Mouse (Mus musculus): Measurements from ENCODE around the gene Gm527. TPM values are rescaled to one million over a fixed set of nuclear protein-coding genes. Genes with fewer than 3 reads are reported as not detected.

The Gm527 gene
- polyA plus RNA-seq (2012; fragmentation: generic; extraction: Trizol) = 1.8 TPM

GRCm38 (mm10) chr12:64917578-64918471 is at the start of gene Gm527:
TSS of gene Gm527 (plus strand) at chr12:64917906.
- Histone ChIP-seq H3K4me2 (ENCODE audit: low read depth) (peak within 1 kb of the TSS; percentile 70), H3K27me3 (ENCODE audit: control insufficient read depth, insufficient read depth, insufficient read length) (no peaks in the 10 kb centered on the region), H3K4me3 (peak within 1 kb of the TSS; percentile 35), H3K36me3 (ENCODE audit: control insufficient read depth, insufficient read depth) (peaks cover 5% of the 10 kb centered on the region), H3ac (ENCODE audit: control insufficient read depth, insufficient read length) (peak within 1 kb of the TSS; percentile 87), H3K79me2 (ENCODE audit: control insufficient read depth, insufficient read depth) (no peaks in the 10 kb centered on the region)
- TF ChIP-seq USF1 (IDR thresholded peaks at IDR 0.05; ENCODE audit: low read depth) = no peak
- peak; percentile 73 for TF ChIP-seq POLR2A (IDR thresholded peaks at IDR 0.05; ENCODE audit: insufficient read length, low read depth)
- no peak for TF ChIP-seq REST (IDR thresholded peaks at IDR 0.05; ENCODE audit: insufficient read depth, insufficient read length)
- peak; percentile 14 for TF ChIP-seq POLR2AphosphoS2 (IDR thresholded peaks at IDR 0.05; ENCODE audit: insufficient read length, low read depth)
- TF ChIP-seq MYOG (IDR thresholded peaks at IDR 0.05; ENCODE audit: control insufficient read depth in 1 of 3, insufficient read depth in 1 of 3, insufficient read length in 2 of 3, low read depth in 2 of 3) = peak; percentile 30 to 66 (median 51)
- TF ChIP-seq MYOD1 (IDR thresholded peaks at IDR 0.05; ENCODE audit: control insufficient read depth in 1 of 3, insufficient read length in 2 of 3, low read depth in 2 of 3) = peak in 2 of 3 experiments; percentile 41 to 58
- TF ChIP-seq TCF3 (IDR thresholded peaks at IDR 0.05; ENCODE audit: insufficient read length, low read depth) = no peak
- no peak for TF ChIP-seq TCF12 (IDR thresholded peaks at IDR 0.05; ENCODE audit: insufficient read depth, poor library complexity, severe bottlenecking)

DNA sequence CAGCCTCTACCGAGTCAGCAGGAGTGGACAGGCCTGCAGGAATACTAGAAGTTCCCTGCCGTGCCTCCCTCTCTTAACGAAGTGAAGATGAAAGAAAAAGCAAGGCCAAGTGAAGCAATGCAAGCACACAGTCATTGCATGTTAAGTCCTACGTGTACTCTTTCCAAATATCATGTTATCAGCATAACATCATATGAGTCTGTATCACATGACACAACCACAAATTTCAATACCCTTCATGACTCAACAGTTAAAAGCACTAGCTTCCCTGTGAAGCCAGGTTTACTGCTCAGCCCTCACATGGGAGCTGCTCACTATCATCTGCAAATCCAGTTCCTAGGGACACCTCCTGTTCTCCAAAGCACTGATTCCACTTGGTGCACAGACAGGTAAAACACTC is 46.6 kb upstream of the Gm527 start:
- Histone ChIP-seq H3K79me2 (ENCODE audit: control insufficient read depth, insufficient read depth) (no peaks in the 10 kb centered on the region), H3ac (ENCODE audit: control insufficient read depth, insufficient read length) (no peak overlapping the region), H3K36me3 (ENCODE audit: control insufficient read depth, insufficient read depth) (no peaks in the 10 kb centered on the region), H3K4me3 (no peak overlapping the region), H3K27me3 (ENCODE audit: control insufficient read depth, insufficient read depth, insufficient read length) (no peaks in the 10 kb centered on the region), H3K4me2 (ENCODE audit: low read depth) (no peak overlapping the region)
- no peak for TF ChIP-seq TCF12 (IDR thresholded peaks at IDR 0.05; ENCODE audit: insufficient read depth, poor library complexity, severe bottlenecking)

DNA sequence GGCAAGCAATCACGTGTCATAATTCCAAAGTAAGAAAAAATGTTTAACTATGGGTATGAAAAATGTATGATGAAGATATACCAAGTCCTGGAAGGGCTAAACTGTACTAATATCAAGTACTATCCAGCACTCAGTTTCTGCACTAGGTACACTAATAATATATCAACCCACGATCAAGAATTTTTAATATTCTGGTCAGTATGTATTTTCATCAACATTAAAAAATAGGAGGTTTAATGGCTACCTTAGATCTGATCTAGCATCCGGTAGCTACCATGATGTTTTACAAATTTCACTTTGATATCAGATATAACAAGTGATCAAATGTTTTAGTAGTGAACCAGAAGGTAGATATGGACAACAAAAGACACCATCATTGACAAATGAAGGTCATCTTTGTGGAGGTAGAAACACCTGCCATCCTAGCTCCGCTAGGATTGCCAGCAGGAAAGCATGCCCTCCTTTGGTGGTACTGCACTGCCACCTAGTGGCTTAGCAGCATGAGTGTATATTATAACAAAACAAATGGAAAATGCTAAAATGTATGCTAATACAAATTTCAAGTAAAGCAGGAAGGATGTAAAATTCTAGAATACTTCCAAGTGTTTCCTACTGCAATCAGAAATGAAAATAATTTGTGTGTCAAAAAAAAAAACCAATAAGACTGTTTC is 20.5 kb upstream of the Gm527 start:
- H3ac ChIP-seq (ENCODE audit: control insufficient read depth, insufficient read length) = no peak overlapping the region
- no peaks in the 10 kb centered on the region for H3K79me2 ChIP-seq (ENCODE audit: control insufficient read depth, insufficient read depth)
- no peaks in the 10 kb centered on the region for H3K36me3 ChIP-seq (ENCODE audit: control insufficient read depth, insufficient read depth)
- H3K4me3 ChIP-seq = no peak overlapping the region
- no peaks in the 10 kb centered on the region for H3K27me3 ChIP-seq (ENCODE audit: control insufficient read depth, insufficient read depth, insufficient read length)
- TF ChIP-seq REST (IDR thresholded peaks at IDR 0.05; ENCODE audit: insufficient read depth, insufficient read length) = no peak
- no peak for TF ChIP-seq MAX (IDR thresholded peaks at IDR 0.05; ENCODE audit: low read depth)
- no peak for TF ChIP-seq TCF3 (IDR thresholded peaks at IDR 0.05; ENCODE audit: insufficient read length, low read depth)
- TF ChIP-seq E2F4 (IDR thresholded peaks at IDR 0.05; ENCODE audit: insufficient read depth) = no peak
- H3K4me2 ChIP-seq (ENCODE audit: low read depth) = no peak overlapping the region

DNA sequence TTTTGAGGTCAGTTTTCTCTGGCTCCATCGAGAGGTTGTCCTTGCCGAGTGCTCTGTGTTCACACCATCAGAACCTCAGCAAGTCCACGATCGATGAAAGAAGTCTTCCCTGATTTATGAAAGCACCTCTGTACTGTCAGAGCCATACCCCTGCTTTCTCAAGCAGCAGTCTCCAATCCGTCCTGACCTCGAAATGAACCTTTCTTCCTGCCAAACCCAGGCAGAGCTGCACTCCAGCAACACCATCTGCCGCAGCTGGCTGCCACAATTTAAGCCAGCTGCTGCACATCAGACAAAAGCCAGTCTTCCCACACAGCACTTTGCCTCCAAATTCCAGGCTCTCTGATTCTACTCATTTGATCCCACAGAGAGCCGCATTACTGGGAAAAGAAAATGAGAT is 15.2 kb upstream of the Gm527 start:
- no peak for TF ChIP-seq POLR2AphosphoS2 (IDR thresholded peaks at IDR 0.05; ENCODE audit: insufficient read length, low read depth)
- TF ChIP-seq MYOD1 (IDR thresholded peaks at IDR 0.05; ENCODE audit: control insufficient read depth in 1 of 3, insufficient read length in 2 of 3, low read depth in 2 of 3) = peak in 1 of 3 experiments; percentile 73
- no peaks in the 10 kb centered on the region for H3K27me3 ChIP-seq (ENCODE audit: control insufficient read depth, insufficient read depth, insufficient read length)
- H3K79me2 ChIP-seq (ENCODE audit: control insufficient read depth, insufficient read depth) = no peaks in the 10 kb centered on the region
- peak overlapping the region; percentile 51 for H3K4me2 ChIP-seq (ENCODE audit: low read depth)
- H3ac ChIP-seq (ENCODE audit: control insufficient read depth, insufficient read length) = no peak overlapping the region
- H3K36me3 ChIP-seq (ENCODE audit: control insufficient read depth, insufficient read depth) = no peaks in the 10 kb centered on the region
- H3K4me3 ChIP-seq = no peak overlapping the region

- Histone ChIP-seq H3K27me3 (ENCODE audit: control insufficient read depth, insufficient read depth, insufficient read length) (no peaks in the 10 kb centered on the region), H3K36me3 (ENCODE audit: control insufficient read depth, insufficient read depth) (no peaks in the 10 kb centered on the region), H3K79me2 (ENCODE audit: control insufficient read depth, insufficient read depth) (no peaks in the 10 kb centered on the region), H3K4me2 (ENCODE audit: low read depth) (no peak overlapping the region), H3ac (ENCODE audit: control insufficient read depth, insufficient read length) (no peak overlapping the region), H3K4me3 (no peak overlapping the region)
- TF ChIP-seq MAX (IDR thresholded peaks at IDR 0.05; ENCODE audit: low read depth) (no peak), CEBPB (IDR thresholded peaks at IDR 0.05; ENCODE audit: insufficient read depth, poor library complexity, severe bottlenecking) (no peak), POLR2A (IDR thresholded peaks at IDR 0.05; ENCODE audit: insufficient read length, low read depth) (no peak), E2F4 (IDR thresholded peaks at IDR 0.05; ENCODE audit: insufficient read depth) (no peak), TCF3 (IDR thresholded peaks at IDR 0.05; ENCODE audit: insufficient read length, low read depth) (no peak), TCF12 (IDR thresholded peaks at IDR 0.05; ENCODE audit: insufficient read depth, poor library complexity, severe bottlenecking) (no peak), MYOD1 (IDR thresholded peaks at IDR 0.05; ENCODE audit: control insufficient read depth in 1 of 3, insufficient read length in 2 of 3, low read depth in 2 of 3) (no peak), REST (IDR thresholded peaks at IDR 0.05; ENCODE audit: insufficient read depth, insufficient read length) (no peak), POLR2AphosphoS2 (IDR thresholded peaks at IDR 0.05; ENCODE audit: insufficient read length, low read depth) (no peak), MYOG (IDR thresholded peaks at IDR 0.05; ENCODE audit: control insufficient read depth in 1 of 3, insufficient read depth in 1 of 3, insufficient read length in 2 of 3, low read depth in 2 of 3) (no peak), USF1 (IDR thresholded peaks at IDR 0.05; ENCODE audit: low read depth) (no peak), SRF (IDR thresholded peaks at IDR 0.05; ENCODE audit: control insufficient read depth, insufficient read length, low read depth) (no peak)
Observed at GRCm38 (mm10) chr12:64903186-64903585, 14.5 kb upstream of the Gm527 start.

All from myocyte (in vitro differentiated cells).